Mouse (Mus musculus): Measurements from ENCODE around the gene Tfpi.
"Not testable (repeated sequence)": the region's sequence is repeated elsewhere in the genome, so short reads cannot be mapped to it uniquely, and the experiment has no call there.

Gene Tfpi

GRCm38 (mm10) chr2:84388537-84388936 is 88.0 kb downstream of the Tfpi start:
- not testable (repeated sequence) for DNase-seq (ENCODE audit: low spot score in 2 of 2)

DNA sequence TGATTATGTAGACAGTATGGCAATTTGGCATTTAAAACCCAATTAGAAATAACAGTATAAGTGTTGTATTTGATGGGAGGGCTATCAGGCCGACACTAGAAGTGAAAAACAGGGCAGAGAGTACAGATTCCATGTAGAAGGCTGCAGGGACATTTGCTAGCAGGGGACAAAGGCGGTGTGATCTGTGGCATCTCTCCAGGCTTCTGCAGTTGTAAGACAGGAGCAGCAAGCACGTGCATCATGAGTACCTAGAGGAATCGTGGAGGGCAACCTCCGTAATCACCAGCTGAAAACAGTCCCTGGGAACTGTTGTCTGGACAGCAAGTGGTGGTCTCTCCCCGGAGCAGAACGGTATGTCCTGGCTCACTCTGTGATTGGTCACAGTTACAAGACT is 88.6 kb downstream of the Tfpi start:
- no peak for DNase-seq (ENCODE audit: low spot score in 2 of 2)

- no peak for DNase-seq (ENCODE audit: low spot score in 2 of 2)
These were observed 89.1 kb downstream of the Tfpi start for GRCm38 (mm10) chr2:84387394-84388022.

GRCm38 (mm10) chr2:84386563-84387393 is 89.8 kb downstream of the Tfpi start:
- no peak for DNase-seq (ENCODE audit: low spot score in 2 of 2)

GRCm38 (mm10) chr2:84384911-84385693 is 91.5 kb downstream of the Tfpi start:
- DNase-seq (ENCODE audit: low spot score in 2 of 2): no peak

DNA sequence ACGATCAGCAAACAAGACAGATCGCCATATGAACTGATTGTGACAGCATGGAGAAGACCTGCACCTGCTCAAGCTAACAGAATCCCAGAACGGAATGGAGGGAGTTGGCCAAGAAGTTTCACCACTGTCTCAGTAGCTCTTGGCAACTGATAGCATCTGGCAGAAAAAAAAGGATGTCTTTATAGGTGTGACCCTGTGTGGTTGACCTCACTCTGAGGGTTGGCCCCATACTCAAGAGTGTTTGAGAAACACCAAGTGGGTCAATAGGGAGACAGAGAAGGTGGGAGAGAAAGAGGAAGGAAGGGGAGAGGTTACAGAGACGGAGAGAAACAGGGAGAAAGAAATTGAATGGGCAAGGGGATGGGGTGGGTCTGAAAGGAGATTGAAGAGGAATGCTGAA is 92.7 kb downstream of the Tfpi start:
- no peak for DNase-seq (ENCODE audit: low spot score in 2 of 2)

Data from spleen, postnatal 4 days (tissue).